Mouse (Mus musculus) adrenal gland, adult 8-10 months (tissue): ENCODE measurements at regions not wholly inside any gene's neighbourhood (a gene's known extent, or its start where the extent isn't known, plus 50 kb on each side); places are given as distances from the start of the nearest gene placed in this dataset.

Source experiments
- DNase-seq: peaks from one replicate; pipeline ENCODE4 v3.0.0; 2022

DNA sequence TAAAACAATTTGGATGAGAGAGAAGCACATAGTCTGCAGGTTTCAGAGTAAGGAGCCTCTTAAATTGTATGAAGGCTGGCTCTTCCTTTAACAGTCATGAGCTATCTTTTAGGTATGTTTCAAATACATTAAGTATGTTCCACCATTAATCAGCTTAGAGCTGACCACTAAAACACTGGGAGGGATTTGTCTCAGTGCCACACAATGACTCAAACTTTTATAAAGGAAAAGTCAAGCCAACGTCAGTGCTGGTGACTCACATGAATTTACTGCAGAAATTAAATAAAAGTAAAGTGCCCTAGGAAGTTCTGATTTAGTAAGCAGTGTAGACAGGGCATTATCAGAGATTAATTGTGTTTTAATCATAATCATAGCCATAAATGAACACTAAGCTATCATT, 118.6 kb upstream of the Nrp1 start:
- peak; percentile 20 for DNase-seq

DNA sequence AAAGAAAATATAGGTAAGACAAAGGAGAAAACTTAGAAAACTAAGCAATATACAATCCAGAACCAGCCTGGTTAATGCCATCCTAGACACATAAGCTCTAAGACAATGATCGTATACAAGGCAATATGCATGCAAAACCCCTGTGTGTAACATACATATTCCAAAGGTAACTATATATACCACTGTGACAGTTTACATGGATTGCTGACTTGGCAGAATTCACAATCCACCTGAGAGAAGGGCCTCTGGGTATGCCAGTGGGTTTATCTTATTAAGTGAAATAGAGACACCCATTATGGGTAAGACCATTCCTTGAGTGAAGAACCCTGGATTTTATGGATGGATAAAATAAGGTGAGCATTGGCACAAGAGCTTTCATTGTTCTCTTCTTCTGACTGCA, 117.2 kb upstream of the Nrp1 start:
- no peak for DNase-seq

DNA sequence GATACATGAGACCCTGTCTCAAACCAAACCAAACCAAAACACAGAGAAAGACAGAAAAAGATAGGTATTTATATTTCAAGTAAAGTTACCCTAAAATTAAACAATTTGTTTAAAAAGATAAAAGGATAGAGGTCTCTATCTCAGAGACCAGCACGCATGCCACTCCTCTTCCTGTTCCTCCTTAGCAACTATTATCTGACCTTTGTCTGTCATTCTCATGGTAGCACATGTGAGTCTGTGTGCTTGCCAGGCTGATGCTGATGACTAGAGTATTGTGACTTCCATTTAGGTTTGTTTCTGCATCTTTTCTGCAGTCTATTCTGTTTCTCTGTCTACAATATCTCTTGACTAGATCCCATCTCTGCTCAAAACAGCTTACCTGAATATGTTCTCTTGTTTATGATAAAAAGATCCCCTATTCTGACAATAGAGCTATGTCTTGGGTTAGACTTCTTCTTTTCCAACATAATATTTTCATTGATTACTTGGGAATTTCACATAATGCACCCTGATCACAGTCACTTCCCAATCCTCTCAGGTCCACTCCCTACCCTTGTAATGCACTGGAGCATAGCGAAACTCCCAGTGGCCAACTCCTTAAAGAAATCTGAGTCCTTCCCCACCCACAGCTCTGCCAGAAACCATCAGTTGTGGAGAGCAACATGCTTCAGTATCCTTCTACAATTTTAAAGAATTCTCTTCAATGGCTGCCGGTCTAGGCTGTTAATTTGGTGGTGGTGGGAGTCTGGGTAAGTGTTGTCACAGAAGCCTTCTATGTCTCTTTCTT, 115.7 kb upstream of the Nrp1 start:
- no peak for DNase-seq

DNA sequence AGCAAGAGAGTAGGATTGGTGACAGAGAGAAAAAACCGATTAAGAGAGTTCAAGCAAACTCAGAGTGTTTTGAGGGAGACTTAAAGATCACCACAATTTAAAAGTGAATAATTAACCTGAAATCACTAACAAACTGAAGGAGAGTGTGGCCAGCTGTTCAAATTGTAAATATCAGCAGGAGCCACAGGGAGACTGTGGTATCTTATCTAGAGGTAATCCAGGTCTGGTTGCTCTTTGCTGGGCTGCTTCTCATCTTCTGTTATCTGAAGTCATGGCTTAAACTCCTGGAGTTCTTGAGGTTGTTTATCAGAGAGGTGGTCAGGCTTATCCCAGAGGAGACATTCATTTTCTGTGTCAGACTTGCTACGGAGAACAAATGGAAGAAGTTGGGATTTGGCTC, 106.7 kb upstream of the Nrp1 start:
- no peak for DNase-seq

DNA sequence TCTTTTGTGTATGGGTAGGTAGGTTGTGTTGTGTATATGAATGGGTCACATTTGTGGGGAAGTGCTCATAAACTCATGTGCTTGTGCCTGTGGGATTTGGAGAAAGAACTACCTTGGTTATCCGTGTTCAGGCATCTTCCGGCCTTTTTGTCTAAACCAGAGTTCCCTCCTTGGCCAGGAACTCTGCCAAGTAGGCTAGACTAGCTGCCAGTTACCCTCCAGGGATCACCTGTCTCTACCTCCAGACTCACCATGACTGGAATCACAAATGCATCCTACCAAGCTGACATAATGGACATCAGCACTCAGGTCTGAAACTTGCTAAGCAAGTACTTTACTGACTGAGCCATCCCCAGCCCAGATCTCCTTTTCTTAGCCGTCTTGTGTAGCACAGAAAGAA, 97.6 kb upstream of the Nrp1 start:
- no peak for DNase-seq

DNA sequence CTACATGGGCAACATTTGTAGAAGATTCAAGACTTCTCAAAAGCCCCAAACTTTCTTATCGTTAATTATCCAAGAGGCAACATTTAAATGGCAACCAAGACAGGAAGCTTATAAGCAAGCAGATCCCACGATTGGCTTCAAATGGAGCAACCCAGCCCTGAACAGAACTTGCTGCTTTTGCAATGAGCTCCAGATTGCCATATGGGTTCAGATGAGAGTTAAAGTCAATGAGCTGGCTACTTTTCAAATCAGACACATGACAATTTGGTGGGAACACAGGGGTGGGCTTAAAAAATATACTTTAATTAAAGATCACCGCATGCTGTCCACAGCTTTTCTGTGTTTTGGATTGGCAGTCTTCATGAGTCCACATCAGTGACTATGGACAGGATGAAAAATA, 97.0 kb upstream of the Nrp1 start:
- DNase-seq: no peak

DNA sequence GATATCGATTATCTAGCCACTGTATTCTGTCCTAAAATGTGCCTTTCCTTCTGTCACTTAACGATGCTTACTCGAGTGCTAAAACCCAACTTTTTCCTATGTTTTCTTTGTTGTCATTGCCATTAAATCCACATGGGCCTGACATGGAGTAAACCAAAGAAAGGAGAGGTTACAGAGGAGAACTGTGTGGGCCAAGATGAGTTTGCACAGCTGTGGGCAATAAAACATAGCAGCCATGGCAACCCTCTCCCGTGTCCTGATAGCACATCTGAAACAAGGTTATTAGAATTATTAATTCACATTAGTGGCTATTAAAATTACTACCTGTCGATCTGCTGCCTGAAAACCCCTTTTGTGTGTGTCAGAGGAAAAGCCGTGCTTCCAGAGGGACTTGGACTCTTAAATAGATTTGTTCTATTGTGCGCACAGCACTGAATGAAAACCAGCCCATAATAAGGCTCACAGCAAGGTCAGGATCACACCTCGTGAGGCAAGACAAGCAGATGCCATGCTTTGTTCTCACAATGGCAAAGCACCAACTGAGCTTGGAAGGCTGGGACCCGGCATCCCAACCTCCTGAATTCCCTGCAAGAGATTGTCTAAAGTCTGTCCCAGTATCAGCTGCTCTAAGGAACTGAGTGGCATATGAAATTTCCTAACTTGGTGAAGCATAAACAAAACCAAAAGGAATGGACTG, 95.0 kb upstream of the Nrp1 start:
- DNase-seq: no peak

DNA sequence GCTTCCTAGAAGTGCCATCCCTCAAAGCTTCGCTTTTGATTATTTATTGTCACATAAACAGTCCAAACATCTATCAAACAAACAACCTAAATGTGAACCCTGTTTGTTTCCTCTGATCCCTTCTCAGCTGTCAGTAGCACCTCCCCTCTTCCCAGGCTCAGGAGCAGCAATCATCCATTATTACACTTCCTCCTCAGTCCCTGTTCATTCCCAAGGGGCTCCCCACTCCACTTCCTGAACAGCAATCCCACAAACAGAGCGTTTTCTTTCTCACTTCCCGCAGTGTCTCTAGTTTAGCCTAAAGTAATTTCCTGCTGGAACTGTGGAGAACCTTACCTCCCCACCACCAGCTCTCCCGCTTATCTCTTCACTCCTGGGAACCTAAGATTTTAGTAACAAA, 91.1 kb upstream of the Nrp1 start:
- peak; percentile 10 for DNase-seq

DNA sequence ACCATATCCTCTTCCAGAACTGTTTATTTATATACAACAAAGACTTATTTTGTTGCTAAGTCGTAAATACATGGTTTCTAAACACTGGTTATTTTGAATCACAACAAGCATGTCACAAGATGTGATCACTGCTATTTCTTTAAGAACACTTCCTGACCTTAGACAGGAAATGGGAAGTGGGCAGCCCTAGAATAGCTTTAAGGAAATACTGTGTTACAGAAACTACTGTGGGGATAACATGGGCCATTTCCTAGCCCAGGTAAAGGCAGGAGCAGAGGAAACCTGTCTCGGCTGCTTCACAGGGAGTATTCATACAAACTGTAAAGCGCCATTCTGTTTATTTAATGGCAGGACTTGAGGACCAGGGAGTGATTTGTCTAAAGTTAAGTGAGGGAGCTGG, 90.4 kb upstream of the Nrp1 start:
- no peak for DNase-seq

DNA sequence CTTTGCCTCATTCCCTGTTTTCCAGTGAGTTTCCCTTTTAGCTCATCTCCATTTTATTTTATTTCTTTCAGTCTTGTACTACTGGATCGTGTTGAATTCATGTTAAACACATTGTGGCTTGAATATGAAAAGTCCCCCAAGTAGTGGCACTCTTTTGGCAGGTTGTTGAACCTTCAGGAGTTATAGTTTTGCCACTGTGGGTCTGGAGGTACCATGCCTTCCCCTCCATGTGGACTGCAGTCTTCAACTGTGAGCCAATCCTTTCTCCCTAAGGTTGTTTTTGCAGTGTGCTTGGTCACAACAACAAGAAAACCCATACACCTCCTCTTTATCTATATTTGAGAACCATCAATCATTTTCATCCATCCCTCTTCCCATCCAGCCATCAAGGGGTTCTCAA, 88.9 kb upstream of the Nrp1 start:
- no peak for DNase-seq

DNA sequence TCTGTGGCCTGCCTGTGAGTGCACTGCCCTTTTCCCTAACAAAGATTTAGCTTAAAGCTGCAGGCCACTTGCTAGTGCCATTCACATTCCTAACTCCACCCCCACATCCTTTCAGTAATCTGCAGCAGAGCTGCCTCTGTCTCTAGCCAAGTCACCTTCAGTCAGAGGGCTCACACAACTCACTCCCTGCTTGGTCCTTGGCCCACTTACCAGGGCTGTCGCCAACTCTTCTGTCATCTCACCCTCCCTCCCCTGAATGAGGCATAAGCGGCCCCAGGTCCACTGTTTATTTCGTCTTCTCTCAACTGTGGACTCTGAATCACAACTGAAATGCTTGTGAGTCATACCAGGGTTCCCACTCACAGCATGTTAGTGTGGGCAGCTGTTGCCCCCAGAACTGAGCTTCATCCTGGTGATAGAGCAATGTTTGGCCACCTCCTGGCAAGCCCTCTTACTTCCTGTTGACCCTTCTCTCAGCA, 85.5 kb upstream of the Nrp1 start:
- peak; percentile 85 for DNase-seq

DNA sequence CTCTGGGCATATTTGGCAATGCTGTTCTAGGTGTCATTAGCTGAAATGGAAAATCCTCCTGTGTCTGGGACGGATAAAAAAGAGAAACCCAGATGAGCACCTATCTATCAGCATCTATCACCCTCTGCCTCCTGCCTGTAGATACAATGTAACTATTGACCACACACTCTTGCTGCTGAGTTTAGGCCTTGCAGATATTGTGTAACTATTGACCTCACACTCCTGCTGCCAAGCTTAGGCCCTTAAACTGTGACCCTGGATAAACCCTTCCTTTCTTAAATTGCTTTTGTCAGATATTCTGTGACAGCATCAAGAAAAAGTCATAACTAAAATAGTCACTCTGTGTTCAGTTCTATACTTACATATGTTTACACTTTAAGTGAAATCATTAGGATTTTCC, 81.9 kb upstream of the Nrp1 start:
- DNase-seq: no peak

DNA sequence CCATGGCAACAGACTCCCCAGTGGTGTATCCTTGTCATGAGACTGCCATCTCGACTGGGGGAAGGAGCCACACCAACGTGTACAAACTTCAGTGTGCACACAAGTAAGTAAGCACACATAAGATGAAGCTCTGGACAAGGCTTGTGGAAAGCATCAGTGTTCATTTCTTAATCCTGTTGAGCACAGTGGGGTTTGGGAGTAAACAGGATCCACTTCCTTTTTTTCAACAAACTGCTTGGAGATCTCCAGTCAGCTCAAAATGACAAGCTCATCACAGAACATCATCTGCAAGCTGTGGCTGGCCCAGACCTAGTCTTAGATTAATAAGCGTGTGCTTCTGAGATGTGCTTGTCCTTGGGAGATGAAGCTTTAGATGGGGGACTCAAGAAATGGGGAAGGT, 75.6 kb upstream of the Nrp1 start:
- DNase-seq: no peak

DNA sequence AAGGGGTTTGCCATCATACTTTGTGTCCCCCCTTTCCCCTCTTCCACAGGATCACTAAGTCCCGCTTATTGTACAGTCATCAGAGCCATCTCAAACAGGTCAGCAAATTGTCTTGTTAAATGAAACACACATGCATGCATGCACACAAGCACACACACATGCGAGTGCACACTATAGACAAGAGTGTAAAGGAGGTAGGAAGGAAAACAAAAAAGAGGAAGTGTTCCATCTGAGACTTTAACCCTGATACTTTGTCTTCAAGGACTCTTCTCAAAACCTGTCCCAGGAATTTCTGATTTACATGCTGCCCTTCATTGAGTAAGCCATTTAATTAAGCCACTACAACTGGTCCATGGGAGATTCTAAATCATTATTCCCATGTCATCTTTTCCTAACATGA, 75.0 kb upstream of the Nrp1 start:
- DNase-seq: no peak

DNA sequence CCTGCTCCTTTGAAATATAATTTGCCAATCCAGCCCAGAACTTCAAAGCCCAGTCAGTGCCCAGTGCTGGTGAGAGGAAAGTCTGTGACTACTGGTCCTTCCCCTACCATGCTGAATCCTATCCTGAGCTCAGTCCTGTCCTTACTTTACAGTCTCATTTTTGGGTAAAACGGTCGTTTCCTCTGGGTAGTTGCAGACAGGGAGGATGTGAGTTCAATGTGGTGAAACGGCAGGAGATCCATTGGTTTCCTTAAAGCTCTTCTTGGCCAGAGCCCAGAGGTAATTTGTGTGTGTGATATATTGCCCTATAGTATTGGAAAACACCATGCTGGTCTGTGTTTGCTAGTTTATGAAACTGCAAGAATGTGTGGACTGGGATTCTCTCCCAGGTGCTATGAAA, 73.6 kb upstream of the Nrp1 start:
- no peak for DNase-seq

DNA sequence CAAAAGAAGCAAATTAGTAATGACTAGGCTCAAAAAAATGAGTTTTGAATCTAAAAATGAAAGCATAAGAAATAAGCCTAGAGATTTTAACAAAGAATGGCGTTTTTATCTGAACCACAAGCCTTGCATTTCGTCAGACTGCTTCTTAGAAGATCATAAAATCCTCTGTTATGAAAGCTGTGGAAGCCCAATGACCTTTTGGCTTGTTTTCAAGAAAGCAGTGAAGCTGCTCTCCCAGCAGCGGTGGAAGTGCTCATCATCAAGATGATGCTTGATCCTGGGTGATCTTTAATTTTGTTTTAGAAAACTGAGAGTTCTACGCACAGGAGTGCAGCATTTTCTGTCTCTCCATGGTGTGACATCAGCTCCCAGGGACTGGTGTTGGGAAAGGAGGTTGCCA, 68.3 kb upstream of the Nrp1 start:
- DNase-seq: no peak

DNA sequence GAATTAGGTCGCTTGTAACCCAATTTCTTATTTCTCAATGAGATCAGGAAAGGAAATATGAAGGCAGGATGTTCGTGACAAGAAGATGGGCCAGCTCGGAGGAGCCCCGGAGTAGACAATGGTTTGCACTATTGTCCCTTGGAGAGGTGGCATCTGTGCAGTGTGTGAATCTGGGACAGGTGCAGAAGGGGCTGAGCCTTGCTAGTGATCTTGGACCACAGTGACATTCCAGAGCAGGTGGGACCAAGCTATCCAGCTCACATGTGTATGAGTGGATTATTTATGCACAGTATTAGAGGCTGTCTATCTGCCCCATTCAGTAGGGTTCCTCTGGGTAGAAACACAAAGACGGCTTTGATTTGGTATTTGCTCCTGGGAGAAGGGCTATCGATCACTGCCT, 66.0 kb upstream of the Nrp1 start:
- DNase-seq: no peak

DNA sequence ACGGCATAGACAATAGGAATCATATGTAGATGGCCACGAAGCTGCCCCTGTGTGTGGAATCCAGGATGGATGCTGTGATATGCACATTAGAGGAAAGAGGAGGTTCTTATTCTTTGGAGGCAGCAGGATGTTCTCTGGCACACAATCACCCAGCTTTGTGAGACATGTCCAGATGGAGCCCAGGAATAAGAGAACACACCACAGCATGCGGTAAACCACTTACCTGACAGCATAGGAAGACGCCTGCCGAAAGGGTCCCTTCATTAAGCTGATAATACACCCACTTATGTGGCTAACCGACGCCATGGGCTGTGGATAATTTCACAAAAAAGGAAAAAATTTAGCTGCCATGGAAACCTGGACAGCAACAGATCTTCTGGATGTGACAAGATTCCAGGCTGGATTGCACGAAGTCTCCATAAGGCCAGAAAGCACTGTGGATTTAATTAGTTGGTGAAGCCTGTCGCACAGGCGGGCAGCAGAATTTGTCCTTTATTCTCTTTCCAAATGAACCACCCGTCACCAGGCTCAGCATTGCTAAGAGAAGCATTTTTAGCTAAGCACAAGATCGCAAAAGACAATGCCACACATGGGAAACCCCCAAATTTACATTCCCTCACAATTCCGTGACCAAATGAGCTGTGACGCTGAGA, 61.5 kb upstream of the Nrp1 start:
- no peak for DNase-seq

DNA sequence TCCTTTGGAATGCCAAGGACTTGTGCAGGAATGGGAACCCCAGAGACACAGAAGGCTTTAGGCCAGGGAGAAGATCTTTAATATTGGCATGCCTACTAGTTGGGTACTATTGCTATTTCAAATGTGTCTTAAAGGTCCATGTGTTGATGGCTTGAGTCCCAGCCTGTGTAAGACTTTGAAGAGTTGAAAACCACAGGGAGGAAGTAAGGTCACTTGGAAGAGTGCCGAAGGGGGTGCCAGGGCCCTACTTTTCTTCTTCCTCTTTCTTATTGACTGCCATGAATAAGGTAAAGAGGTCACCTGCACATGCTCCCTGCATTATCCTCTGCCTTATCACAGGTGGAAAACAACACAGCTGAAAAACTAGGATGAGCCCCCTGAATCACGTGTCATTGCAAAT, 56.1 kb upstream of the Nrp1 start:
- peak; percentile 1 for DNase-seq
